Mouse (Mus musculus) heart, embryonic 11.5 days (tissue): ENCODE measurements around the gene Sf3a1. TPM values are rescaled to one million over a fixed set of nuclear protein-coding genes. Genes with fewer than 3 reads are reported as not detected.
"Not testable (repeated sequence)": the region's sequence is repeated elsewhere in the genome, so short reads cannot be mapped to it uniquely, and the experiment has no call there.

Experiments used
- ATAC-seq: fragments of 200-750 bp; cut with Nextera tagmentation; replicated peaks from 2 replicates; pipeline ENCODE4 v1.8.0; 2017; ENCODE audit warnings: moderate library complexity; ENCODE audit not compliant: insufficient number of reproducible peaks, low FRiP score, low TSS enrichment
- H3K27ac ChIP-seq: fragments of 300-500 bp; sonication (generic); 2 replicates; pipeline ENCODE4 v1.5.1; 2014; ENCODE audit warnings: mild to moderate bottlenecking, low read depth, low read length
- H3K27me3 ChIP-seq: fragments of 300-500 bp; sonication (generic); 2 replicates; pipeline ENCODE4 v1.6.1; 2014; ENCODE audit warnings: mild to moderate bottlenecking, low read length, mixed read lengths; ENCODE audit not compliant: control insufficient read depth, insufficient read depth
- H3K36me3 ChIP-seq: fragments of 300-500 bp; sonication (generic); 2 replicates; pipeline ENCODE4 v1.6.1; 2014; ENCODE audit warnings: mild to moderate bottlenecking, low read length, moderate library complexity, mixed read lengths; ENCODE audit not compliant: control insufficient read depth, insufficient read depth
- H3K4me1 ChIP-seq: fragments of 300-500 bp; sonication (generic); 2 replicates; pipeline ENCODE4 v1.6.1; 2014; ENCODE audit warnings: low read length; ENCODE audit not compliant: control insufficient read depth, insufficient read depth
- H3K4me2 ChIP-seq: fragments of 300-500 bp; sonication (generic); 2 replicates; pipeline ENCODE4 v1.6.1; 2014; ENCODE audit warnings: mild to moderate bottlenecking, moderate library complexity
- H3K4me3 ChIP-seq: fragments of 300-500 bp; sonication (generic); 2 replicates; pipeline ENCODE4 v1.5.1; 2014; ENCODE audit warnings: low read depth, low read length
- H3K9ac ChIP-seq: fragments of 300-500 bp; sonication (generic); 2 replicates; pipeline ENCODE4 v1.6.1; 2014; ENCODE audit warnings: mild to moderate bottlenecking, low read depth, low read length, moderate library complexity
- H3K9me3 ChIP-seq: fragments of 300-500 bp; sonication (generic); replicated peaks from 2 replicates; pipeline ENCODE4 v1.6.1; 2016; ENCODE audit warnings: low read length; ENCODE audit not compliant: control insufficient read depth
- WGBS: fragments of 180-500 bp; shearing (Covaris S2); extraction: QIAGEN DNeasy Blood & Tissue Kit; methylation state at CpG from one replicate; pipeline ENCODE4 v1.1.7; 2014; ENCODE audit not compliant: insufficient replicate concordance; 5-methylcytosine and 5-hydroxymethylcytosine counted together
- polyA plus RNA-seq: library from polyadenylated mRNA; unstranded; fragments of >200 nt; fragmentation: Nextera tagmentation; extraction: Ambion mirVana; gene quantifications from 2 replicates; pipeline ENCODE4 v1.2.1, GENCODE M21; 2014

Gene Sf3a1
- polyA plus RNA-seq, 1 experiment from 2014 or later: 44.7 TPM

DNA sequence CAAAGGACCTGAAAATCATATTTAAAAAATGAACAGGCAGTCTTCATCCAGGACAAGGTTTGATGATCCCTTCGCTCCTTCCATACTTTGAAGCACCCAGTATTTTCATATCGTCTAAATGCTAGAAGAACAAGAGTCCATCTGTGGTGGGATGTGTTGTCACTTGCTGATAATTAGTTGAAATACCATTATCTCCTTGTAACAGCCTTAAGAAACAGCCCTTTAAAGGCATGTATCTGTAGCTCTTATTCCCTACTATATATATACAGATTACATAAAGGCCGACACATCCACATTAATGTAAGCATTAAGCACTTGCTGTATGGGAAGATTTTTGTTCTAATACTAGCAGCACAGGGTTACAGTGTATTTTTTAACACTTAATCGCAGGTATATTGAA lies 31.7 kb upstream of the Sf3a1 start:
- WGBS: 79% methylated on average over 4 of the region's 4 CpGs
- ATAC-seq, H3K27me3 ChIP-seq, H3K9me3 ChIP-seq, H3K36me3 ChIP-seq, H3K4me3 ChIP-seq, H3K27ac ChIP-seq, H3K9ac ChIP-seq, H3K4me1 ChIP-seq, H3K4me2 ChIP-seq: not testable (repeated sequence)

DNA sequence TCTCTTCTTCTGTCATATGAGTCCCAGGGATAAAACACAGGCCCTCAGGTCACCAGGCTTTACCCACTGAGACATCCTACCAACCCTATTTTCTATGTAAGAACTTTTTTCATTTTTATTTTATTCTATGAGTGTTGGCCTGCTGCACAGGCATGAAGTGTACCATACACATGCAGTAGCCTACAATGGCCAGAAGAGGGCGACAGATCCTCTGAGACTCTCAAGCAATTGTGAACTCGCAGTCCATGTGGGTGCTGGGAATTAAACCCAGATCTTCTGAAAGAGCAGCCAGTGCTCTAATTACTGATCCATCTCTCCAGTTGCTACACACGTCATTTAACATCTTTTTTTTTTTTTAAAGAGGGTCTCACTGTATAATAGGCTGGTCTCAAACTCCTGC lies 26.7 kb upstream of the Sf3a1 start:
- peaks cover 4% of the 10 kb centered on the region; the same call in 1 of the 2 replicates for H3K36me3 ChIP-seq
- 49% methylated on average over 3 of the region's 3 CpGs for WGBS

DNA sequence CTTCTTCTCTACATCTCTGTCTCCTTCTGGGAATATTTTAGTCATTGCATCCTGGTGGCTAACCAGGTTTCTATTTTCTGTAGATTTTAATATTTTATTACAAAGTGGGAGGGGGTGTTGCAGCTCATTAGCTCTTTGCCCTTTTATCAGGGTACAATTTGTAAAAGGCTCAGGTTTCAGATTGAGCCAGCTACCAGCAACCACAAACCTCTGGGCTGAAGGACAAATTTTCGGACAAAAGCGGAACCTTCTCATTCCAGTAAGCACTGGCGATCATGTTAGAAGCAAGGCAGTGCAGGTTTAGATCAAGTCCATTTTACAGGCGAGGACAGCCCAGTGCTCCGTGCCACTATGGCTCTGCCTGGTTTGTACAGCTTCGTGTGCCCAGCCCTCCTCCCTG lies 25.8 kb upstream of the Sf3a1 start:
- H3K27ac ChIP-seq: no peak overlapping the region
- H3K4me2 ChIP-seq: peak overlapping the region; percentile 89
- 0 out of 2 replicates have a peak overlapping the region, but pooled peaks have one; percentile 22 for H3K9ac ChIP-seq
- no peak for ATAC-seq
- H3K4me1 ChIP-seq: peaks cover 10% of the 10 kb centered on the region
- H3K36me3 ChIP-seq: peaks cover 4% of the 10 kb centered on the region; the same call in 1 of the 2 replicates
- no peaks in the 10 kb centered on the region for H3K9me3 ChIP-seq
- H3K27me3 ChIP-seq: no peaks in the 10 kb centered on the region
- H3K4me3 ChIP-seq: peak overlapping the region; percentile 92; the same call in 1 of the 2 replicates
- 60% methylated on average over 6 of the region's 6 CpGs for WGBS

More for the DNA sequence above, 26.7 kb upstream of the Sf3a1 start:
- H3K4me1 ChIP-seq: peaks cover 10% of the 10 kb centered on the region
- no peaks in the 10 kb centered on the region for H3K27me3 ChIP-seq
- no peak overlapping the region for H3K4me2 ChIP-seq
- no peak for ATAC-seq
- H3K4me3 ChIP-seq: no peak overlapping the region
- no peak overlapping the region for H3K27ac ChIP-seq
- no peaks in the 10 kb centered on the region for H3K9me3 ChIP-seq
- H3K9ac ChIP-seq: no peak overlapping the region

DNA sequence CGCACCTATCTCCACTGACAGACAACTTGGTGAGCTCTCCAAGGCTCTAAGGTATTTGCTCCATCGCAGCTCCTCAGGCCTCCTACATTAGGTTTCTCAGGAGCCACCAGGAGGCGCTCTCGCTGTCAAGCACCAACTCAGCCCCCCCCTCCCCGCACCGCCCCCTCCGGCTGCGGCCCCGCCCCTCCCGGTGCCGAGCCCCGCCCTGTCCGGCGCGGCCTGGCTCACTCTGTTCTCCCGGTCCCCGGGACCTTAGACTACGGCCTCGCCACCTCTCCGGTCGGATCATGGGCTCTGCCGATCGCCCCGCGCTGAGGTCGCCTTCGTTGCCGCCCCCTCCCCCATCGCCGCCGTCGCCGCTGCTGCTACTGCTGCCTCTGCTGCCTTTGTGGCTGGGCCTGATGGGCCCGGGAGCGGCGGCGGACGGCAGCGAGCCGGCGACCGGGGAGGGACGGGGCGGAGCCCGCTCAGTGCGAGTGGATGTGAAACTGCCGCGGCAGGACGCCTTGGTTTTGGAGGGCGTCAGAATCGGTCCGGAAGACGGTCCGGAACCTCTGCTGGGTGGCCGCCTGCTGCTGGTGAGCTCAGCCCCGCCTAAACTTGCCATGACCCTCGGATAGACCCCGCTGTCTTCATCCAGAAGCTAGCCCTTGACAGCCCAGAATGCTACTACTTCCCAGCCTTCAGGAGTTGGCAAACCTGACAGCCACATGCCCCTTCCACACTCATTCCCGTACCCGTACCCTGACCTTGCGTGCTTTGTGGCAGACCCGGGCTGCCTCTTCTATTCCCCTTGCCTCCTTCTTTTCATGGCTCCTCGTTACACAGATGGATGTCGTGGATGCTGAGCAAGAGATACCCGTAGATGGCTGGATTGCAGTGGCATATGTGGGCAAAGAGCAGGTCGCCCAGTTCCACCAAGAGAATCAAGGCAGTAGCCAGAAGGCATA lies 24.9 kb upstream of the Sf3a1 start, which contains the start of gene Rnf215:
Rnf215 (plus strand) TSS at position 217 of the 950 bp plus-strand sequence.
- peak within 1 kb of the TSS; percentile 60; the same call in 1 of the 2 replicates for H3K27ac ChIP-seq
- H3K36me3 ChIP-seq: peaks cover 6% of the 10 kb centered on the region
- H3K9ac ChIP-seq: peak within 1 kb of the TSS; percentile 96
- H3K9me3 ChIP-seq: no peaks in the 10 kb centered on the region
- ATAC-seq: peak; percentile 91
- WGBS: 2% methylated on average over 65 of the region's 66 CpGs
- peaks cover 10% of the 10 kb centered on the region for H3K4me1 ChIP-seq
- H3K27me3 ChIP-seq: no peaks in the 10 kb centered on the region
- peak within 1 kb of the TSS; percentile 89 for H3K4me2 ChIP-seq
- peak within 1 kb of the TSS; percentile 92 for H3K4me3 ChIP-seq

DNA sequence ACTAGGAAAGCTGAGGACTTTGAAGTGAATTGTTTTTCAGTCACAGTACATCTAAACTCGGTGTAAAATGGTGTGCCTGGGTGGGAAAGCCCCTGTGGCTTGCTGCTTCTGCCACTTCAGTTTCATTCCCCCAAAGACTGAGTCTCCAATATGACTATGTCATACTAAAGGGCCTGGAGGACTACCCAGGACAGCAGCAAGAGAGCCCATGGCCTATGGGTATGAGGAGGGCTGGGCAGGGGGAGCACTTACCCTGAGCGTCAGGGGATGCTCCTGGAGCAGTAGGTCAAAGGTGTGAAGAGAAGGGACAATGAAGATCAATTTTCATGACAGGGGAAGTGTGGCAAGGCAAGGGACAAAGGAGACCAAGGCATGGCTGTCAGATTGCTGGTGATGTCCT lies 21.2 kb upstream of the Sf3a1 start:
- Histone ChIP-seq H3K27me3 (no peaks in the 10 kb centered on the region), H3K4me3 (no peak overlapping the region), H3K27ac (no peak overlapping the region), H3K4me2 (no peak overlapping the region), H3K36me3 (peaks cover 18% of the 10 kb centered on the region), H3K4me1 (peaks cover 10% of the 10 kb centered on the region), H3K9ac (no peak overlapping the region), H3K9me3 (no peaks in the 10 kb centered on the region)
- ATAC-seq: no peak
- WGBS: 73% methylated on average over 2 of the region's 2 CpGs

DNA sequence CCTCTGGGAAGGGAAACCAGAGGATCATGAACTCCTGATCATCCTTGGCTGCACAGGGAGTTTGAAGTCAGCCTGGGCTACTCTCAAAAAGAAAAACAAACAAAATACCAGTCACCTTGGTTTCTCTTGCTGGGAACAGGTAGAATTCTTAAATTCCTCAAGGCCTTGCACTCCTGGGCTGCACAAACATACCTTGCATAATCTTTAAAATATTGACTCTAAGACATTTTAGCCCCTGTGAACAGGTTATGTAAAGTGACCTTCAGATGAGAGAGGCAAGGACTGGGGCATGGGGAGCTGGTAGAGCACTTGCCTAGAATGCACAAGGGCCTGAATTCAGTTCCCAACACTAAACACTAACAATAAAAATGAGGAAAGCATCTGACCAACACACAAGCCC lies 18.6 kb upstream of the Sf3a1 start:
- Histone ChIP-seq H3K9ac (no peak overlapping the region), H3K27ac (no peak overlapping the region), H3K27me3 (no peaks in the 10 kb centered on the region), H3K9me3 (no peaks in the 10 kb centered on the region), H3K4me2 (no peak overlapping the region), H3K4me1 (peaks cover under 1% of the 10 kb centered on the region; the same call in 1 of the 2 replicates), H3K4me3 (no peak overlapping the region), H3K36me3 (peaks cover 18% of the 10 kb centered on the region)
- no peak for ATAC-seq

DNA sequence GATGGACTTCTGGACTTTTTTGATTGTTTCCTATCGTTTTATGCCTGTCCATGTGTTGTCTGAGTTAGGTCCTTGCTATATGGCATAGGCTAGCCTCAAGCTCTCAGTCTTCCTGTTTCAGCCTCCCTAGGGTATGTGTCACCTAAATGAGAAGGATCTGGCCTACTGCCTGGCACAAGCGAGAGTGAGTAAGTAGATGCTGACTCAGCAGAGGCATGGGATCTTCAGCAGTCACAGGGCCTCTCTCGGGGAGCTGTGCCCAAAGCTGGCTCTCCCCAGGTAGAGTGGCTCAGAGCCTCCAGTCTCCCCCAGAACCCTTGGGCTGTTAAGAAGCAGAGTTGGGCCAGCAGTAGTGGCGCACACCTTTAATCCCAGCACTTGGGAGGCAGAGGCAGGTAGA lies 17.8 kb upstream of the Sf3a1 start:
- Histone ChIP-seq H3K27me3 (no peaks in the 10 kb centered on the region), H3K4me1 (no peaks in the 10 kb centered on the region), H3K4me3 (no peak overlapping the region), H3K9ac (no peak overlapping the region), H3K36me3 (peaks cover 15% of the 10 kb centered on the region), H3K9me3 (no peaks in the 10 kb centered on the region), H3K27ac (no peak overlapping the region), H3K4me2 (no peak overlapping the region)
- no peak for ATAC-seq
- WGBS: 79% methylated on average over 4 of the region's 4 CpGs

DNA sequence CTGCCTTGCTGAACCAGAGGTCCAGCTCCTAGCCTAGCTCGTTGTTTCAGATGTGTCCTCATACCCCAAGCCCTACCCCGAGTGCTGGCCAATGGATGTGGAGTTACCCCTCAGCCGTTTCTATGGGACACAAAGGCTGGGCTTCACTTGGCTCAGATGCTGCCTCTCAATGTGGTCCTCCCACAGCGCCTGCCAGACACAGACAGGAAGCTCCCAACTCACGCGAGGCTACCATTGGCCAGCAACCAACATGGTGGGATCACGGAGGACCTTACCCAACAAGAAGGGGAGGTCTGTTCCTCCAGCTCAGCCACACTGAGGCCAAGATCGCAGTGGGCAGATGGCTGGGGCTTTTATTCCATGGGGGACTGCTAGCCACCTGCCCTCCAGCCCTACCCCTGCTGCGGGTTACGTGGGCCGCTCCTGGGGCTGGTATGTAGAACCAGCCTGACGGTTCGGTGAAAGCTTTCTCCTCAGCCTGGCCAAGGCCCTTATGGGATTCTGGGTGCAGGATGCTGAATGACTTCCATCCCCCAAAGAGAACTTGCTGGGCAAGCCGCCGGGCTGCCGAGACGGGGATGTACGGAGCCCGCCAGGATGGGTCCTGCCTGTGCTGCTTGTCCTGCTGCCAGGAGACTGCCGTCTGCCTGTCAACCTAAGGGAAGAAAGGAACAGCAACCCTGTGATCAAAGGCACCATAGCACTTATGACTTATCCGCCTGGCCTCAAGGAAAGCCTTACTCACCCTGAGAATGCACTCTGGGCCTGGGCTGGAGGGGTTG lies 16.7 kb upstream of the Sf3a1 start:
- H3K36me3 ChIP-seq: peaks cover 14% of the 10 kb centered on the region
- no peaks in the 10 kb centered on the region for H3K27me3 ChIP-seq
- 0 out of 2 replicates have a peak, but pooled peaks cover 2% of the 10 kb centered on the region for H3K4me1 ChIP-seq
- 80% methylated on average over 21 of the region's 21 CpGs for WGBS
- H3K27ac ChIP-seq: no peak overlapping the region
- H3K9me3 ChIP-seq: no peaks in the 10 kb centered on the region
- no peak for ATAC-seq
- H3K4me2 ChIP-seq: no peak overlapping the region
- no peak overlapping the region for H3K9ac ChIP-seq
- H3K4me3 ChIP-seq: no peak overlapping the region
